Mouse (Mus musculus): ENCODE measurements around the gene Pafah1b1.

GRCm38 (mm10) chr11:74670151-74670550 is 54.3 kb downstream of the Pafah1b1 start:
- no peak for TF ChIP-seq CTCF (IDR thresholded peaks at IDR 0.05; ENCODE audit: insufficient read depth, low read length)
- TF ChIP-seq POLR2A (IDR thresholded peaks at IDR 0.05; ENCODE audit: borderline replicate concordance, extremely low read depth, low read depth, low read length) = no peak
